Mouse (Mus musculus) lung, embryonic 14.5 days (tissue): ENCODE measurements around the gene Tnk1. TPM values are rescaled to one million over a fixed set of nuclear protein-coding genes. Genes with fewer than 3 reads are reported as not detected.
"Not testable (repeated sequence)": the region's sequence is repeated elsewhere in the genome, so short reads cannot be mapped to it uniquely, and the experiment has no call there.

Experiments
- ATAC-seq: fragments of 200-750 bp; cut with Nextera tagmentation; 2 replicates; pipeline ENCODE4 v1.8.0; 2017; ENCODE audit warnings: mild to moderate bottlenecking, moderate TSS enrichment, moderate library complexity; ENCODE audit not compliant: insufficient read depth
- DNase-seq: peaks from one replicate; pipeline ENCODE4 v3.0.0-alpha.2; 2015
- H3K27ac ChIP-seq: fragments of 300-500 bp; sonication (generic); 2 replicates; pipeline ENCODE4 v1.5.1; 2014; ENCODE audit warnings: low read depth, mild to moderate bottlenecking, moderate library complexity
- H3K27me3 ChIP-seq: fragments of 300-500 bp; sonication (generic); 2 replicates; pipeline ENCODE4 v1.6.1; 2014; ENCODE audit warnings: low read length, control low read depth; ENCODE audit not compliant: insufficient read depth
- H3K36me3 ChIP-seq: fragments of 300-500 bp; sonication (generic); 2 replicates; pipeline ENCODE4 v1.6.1; 2014; ENCODE audit warnings: control low read depth; ENCODE audit not compliant: insufficient read depth
- H3K4me1 ChIP-seq: fragments of 300-500 bp; sonication (generic); 2 replicates; pipeline ENCODE4 v1.6.1; 2014; ENCODE audit warnings: antibody characterized with exemption, control low read depth; ENCODE audit not compliant: insufficient read depth
- H3K4me2 ChIP-seq: fragments of 300-500 bp; sonication (generic); 2 replicates; pipeline ENCODE4 v1.6.1; 2014; ENCODE audit warnings: mild to moderate bottlenecking
- H3K4me3 ChIP-seq: fragments of 300-500 bp; sonication (generic); 2 replicates; pipeline ENCODE4 v1.5.1; 2014; ENCODE audit warnings: low read depth, low read length
- H3K9ac ChIP-seq: fragments of 300-500 bp; sonication (generic); 2 replicates; pipeline ENCODE4 v1.6.1; 2014
- H3K9me3 ChIP-seq: fragments of 300-500 bp; sonication (generic); 2 replicates; pipeline ENCODE4 v1.6.1; 2016; ENCODE audit warnings: low read depth, low read length, control low read depth
- CTCF ChIP-seq: IDR thresholded peaks from 2 replicates; pipeline ENCODE4 v1.5.1; 2016; ENCODE audit warnings: antibody characterized with exemption, low read depth
- WGBS: fragments of 180-500 bp; shearing (Covaris S2); extraction: QIAGEN DNeasy Blood & Tissue Kit; methylation state at CpG from one replicate; pipeline ENCODE4 v1.1.7; 2014; 5-methylcytosine and 5-hydroxymethylcytosine counted together
- polyA plus RNA-seq: library from polyadenylated mRNA; unstranded; fragments of >200 nt; fragmentation: Nextera tagmentation; extraction: Ambion mirVana; gene quantifications from 2 replicates; pipeline ENCODE4 v1.2.1, GENCODE M21; 2014

Gene Tnk1
- polyA plus RNA-seq, 1 experiment from 2014 or later, result 6.1 TPM

DNA sequence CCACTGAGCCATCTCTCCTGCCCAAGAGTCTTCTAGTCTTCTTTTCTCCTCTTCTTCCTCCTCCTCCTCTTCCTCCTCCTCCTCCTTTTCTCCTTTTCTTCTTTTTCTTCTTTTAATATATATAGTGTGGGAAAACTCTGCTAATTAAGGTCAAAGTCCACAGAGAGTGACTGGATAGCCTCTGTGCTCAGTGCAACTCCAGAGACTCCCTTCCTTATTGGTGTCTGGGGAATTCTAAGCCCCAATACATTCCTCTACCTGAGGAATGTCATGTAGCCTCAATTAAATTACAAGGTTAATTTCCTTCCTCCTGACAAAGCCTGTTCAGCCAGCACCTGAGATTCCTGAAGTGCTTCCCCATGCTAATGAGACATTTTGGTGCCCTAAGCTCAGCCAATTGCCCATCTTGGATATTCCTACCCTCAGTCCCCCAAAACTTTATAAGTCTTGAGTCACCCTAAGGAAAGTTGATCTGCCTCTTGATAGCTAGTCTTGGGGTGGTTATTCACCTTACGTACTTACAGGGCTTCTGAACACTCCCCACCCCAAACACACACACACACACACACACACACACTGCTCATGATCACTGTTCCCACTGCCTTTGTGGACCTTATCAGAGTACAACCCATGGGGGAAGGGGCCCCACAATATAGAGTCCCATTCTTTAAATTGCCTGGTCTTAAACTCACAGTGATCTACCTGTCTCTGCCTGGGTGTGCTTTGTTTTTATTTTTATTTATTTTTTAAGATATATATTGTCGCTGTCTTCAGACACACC, 11.9 kb upstream of the Tnk1 start:
- 82% methylated on average over 2 of the region's 2 CpGs for WGBS
- Histone ChIP-seq H3K9me3 (no peaks in the 10 kb centered on the region), H3K9ac (no peak overlapping the region), H3K4me1 (no peaks in the 10 kb centered on the region), H3K36me3 (no peaks in the 10 kb centered on the region), H3K27ac (no peak overlapping the region), H3K4me2 (no peak overlapping the region), H3K4me3 (no peak overlapping the region), H3K27me3 (no peaks in the 10 kb centered on the region)
- DNase-seq (no peak), ATAC-seq (no peak)
- no peak for TF ChIP-seq CTCF

GRCm38 (mm10) chr11:69867335-69867734, 8.8 kb upstream of the Tnk1 start:
- Histone ChIP-seq H3K4me3 (no peak overlapping the region), H3K4me2 (no peak overlapping the region), H3K27me3 (no peaks in the 10 kb centered on the region), H3K27ac (no peak overlapping the region), H3K9ac (no peak overlapping the region), H3K9me3 (no peaks in the 10 kb centered on the region), H3K36me3 (no peaks in the 10 kb centered on the region), H3K4me1 (no peaks in the 10 kb centered on the region)
- DNase-seq (no peak), ATAC-seq (no peak)
- TF ChIP-seq CTCF, result no peak
- WGBS, result 56% methylated on average over 9 of the region's 9 CpGs

DNA sequence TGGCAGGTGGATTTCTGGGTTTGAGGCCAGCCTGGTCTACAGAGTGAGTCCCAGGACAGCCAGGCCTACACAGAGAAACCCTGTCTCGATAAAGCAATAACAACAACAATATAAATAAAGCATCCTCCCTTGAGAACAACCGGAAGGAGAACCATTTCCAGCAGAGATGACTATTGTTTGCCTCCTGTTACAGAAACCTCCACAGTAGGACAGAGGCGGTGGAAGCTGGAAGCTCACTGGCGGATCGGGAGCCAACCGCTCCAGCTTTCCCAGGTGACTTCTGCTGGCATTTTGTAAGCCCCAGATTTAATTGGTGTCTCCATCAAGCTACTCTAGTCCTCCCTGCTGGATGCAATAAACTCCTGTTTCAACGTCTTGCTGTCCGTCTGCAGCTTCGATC, 7.0 kb upstream of the Tnk1 start:
- no peak overlapping the region for H3K9ac ChIP-seq
- no peak for ATAC-seq
- H3K36me3 ChIP-seq, result no peaks in the 10 kb centered on the region
- H3K4me3 ChIP-seq, result no peak overlapping the region
- no peaks in the 10 kb centered on the region for H3K27me3 ChIP-seq
- H3K4me1 ChIP-seq, result no peaks in the 10 kb centered on the region
- H3K4me2 ChIP-seq, result no peak overlapping the region
- DNase-seq, result no peak
- H3K27ac ChIP-seq, result no peak overlapping the region
- TF ChIP-seq CTCF, result no peak
- WGBS, result 79% methylated on average over 9 of the region's 9 CpGs
- no peaks in the 10 kb centered on the region for H3K9me3 ChIP-seq

DNA sequence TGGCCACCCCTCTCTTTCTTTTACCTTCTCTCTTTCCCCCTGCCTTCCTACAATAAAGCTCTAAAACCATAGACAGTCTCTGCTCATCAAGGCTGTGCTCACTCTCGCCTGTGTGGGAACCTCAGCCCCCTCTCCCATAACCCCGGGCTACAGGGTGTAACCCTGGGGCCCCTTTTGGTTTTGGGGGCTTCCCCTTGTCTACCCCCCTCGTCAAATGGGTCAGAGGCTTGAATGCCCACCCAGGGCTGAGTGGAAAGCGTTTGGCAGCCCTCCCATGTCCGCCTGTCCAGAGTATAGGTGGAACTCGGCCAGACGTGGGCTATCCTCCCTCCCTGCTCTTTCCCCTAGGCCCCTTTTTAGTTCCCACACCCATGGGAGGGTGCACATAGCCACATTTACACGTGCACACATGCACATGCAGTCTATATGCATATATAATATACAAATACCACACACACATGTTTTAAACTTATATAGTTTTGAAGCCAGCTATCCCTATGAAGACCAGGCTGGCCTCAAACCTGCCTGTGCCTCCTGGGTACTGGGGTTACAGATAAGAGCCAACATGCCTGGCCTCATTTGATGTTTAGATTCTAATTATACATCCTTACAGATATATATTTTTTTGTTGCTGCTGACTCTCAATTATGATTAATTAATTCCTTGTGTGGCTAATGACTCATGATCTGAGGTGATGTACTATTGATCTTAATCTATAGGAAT, 5.8 kb upstream of the Tnk1 start:
- ATAC-seq (no peak), DNase-seq (no peak)
- Histone ChIP-seq H3K36me3 (no peaks in the 10 kb centered on the region), H3K27me3 (peaks cover under 1% of the 10 kb centered on the region; the same call in 1 of the 2 replicates), H3K9ac (no peak overlapping the region), H3K4me2 (no peak overlapping the region), H3K27ac (no peak overlapping the region; the same call in 1 of the 2 replicates), H3K9me3 (no peaks in the 10 kb centered on the region), H3K4me3 (no peak overlapping the region), H3K4me1 (no peaks in the 10 kb centered on the region)
- 40% methylated on average over 8 of the region's 8 CpGs for WGBS
- no peak for TF ChIP-seq CTCF

DNA sequence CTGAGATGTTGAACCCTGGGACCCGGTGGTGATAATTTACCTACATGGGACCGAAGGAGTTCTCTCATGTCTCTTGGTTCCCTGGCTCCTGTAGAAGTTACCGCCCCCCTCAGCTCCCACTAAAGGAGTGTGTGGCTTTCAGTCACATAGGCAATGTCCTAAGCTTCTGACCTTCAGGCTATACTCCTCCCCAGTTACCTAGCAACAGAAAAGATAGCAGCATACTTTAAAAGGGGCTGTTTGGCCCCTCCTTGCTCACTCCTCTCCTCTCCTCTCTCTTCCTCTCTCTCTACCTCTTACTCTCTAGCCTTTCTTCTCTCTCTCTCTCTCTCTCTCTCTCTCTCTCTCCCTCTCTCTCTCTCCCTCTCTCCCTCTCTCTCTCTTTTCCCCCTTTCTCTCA, 5.2 kb upstream of the Tnk1 start:
- ATAC-seq, H3K9me3 ChIP-seq, H3K9ac ChIP-seq, H3K27me3 ChIP-seq, H3K36me3 ChIP-seq, H3K27ac ChIP-seq, H3K4me1 ChIP-seq, H3K4me2 ChIP-seq, H3K4me3 ChIP-seq, DNase-seq: not testable (repeated sequence)
- 54% methylated on average over 3 of the region's 3 CpGs for WGBS

GRCm38 (mm10) chr11:69855347-69855746, 3.2 kb downstream of the Tnk1 start:
- 28% methylated on average over 16 of the region's 16 CpGs for WGBS
- Histone ChIP-seq H3K4me1 (no peaks in the 10 kb centered on the region), H3K36me3 (peaks cover 30% of the 10 kb centered on the region), H3K9me3 (no peaks in the 10 kb centered on the region), H3K9ac (no peak overlapping the region), H3K27me3 (peaks cover 12% of the 10 kb centered on the region), H3K27ac (no peak overlapping the region), H3K4me3 (no peak overlapping the region), H3K4me2 (0 out of 2 replicates have a peak overlapping the region, but pooled peaks have one; percentile 25)
- DNase-seq, result no peak
- peak; percentile 38; the same call in 1 of the 2 replicates for ATAC-seq
- TF ChIP-seq CTCF, result peak; percentile 63

GRCm38 (mm10) chr11:69854680-69855079, 3.9 kb downstream of the Tnk1 start:
- TF ChIP-seq CTCF, result no peak
- 76% methylated on average over 10 of the region's 10 CpGs for WGBS
- H3K4me1 ChIP-seq, result no peaks in the 10 kb centered on the region
- peaks cover 36% of the 10 kb centered on the region for H3K36me3 ChIP-seq
- ATAC-seq, result no peak
- no peak overlapping the region for H3K4me3 ChIP-seq
- DNase-seq, result no peak
- H3K27ac ChIP-seq, result no peak overlapping the region
- H3K27me3 ChIP-seq, result peaks cover 12% of the 10 kb centered on the region
- H3K9ac ChIP-seq, result no peak overlapping the region
- no peaks in the 10 kb centered on the region for H3K9me3 ChIP-seq
- H3K4me2 ChIP-seq, result no peak overlapping the region
